Mouse (Mus musculus) forebrain, postnatal 0 days (tissue): Measurements from ENCODE around the gene Plekhd1. TPM values are rescaled to one million over a fixed set of nuclear protein-coding genes. Genes with fewer than 3 reads are reported as not detected.

ENCODE experiments used
- ATAC-seq: fragments of 200-750 bp; cut with Nextera tagmentation; 2 replicates; pipeline ENCODE4 v1.8.0; 2017; ENCODE audit warnings: mild to moderate bottlenecking, moderate library complexity
- DNase-seq: peaks from one replicate; pipeline ENCODE4 v3.0.0-alpha.2; 2015
- H3K27ac ChIP-seq: fragments of 300-500 bp; sonication (generic); 2 replicates; pipeline ENCODE4 v1.5.1; 2014; ENCODE audit warnings: low read depth, mild to moderate bottlenecking, antibody characterized with exemption, low read length, moderate library complexity, mixed read lengths
- H3K27me3 ChIP-seq: fragments of 300-500 bp; sonication (generic); 2 replicates; pipeline ENCODE4 v1.6.1; 2014; ENCODE audit warnings: mild to moderate bottlenecking, low read length, mixed read lengths; ENCODE audit not compliant: insufficient read depth
- H3K36me3 ChIP-seq: fragments of 300-500 bp; sonication (generic); 2 replicates; pipeline ENCODE4 v1.6.1; 2014; ENCODE audit warnings: mild to moderate bottlenecking, moderate library complexity; ENCODE audit not compliant: insufficient read depth
- H3K4me1 ChIP-seq: fragments of 300-500 bp; sonication (generic); 2 replicates; pipeline ENCODE4 v1.6.1; 2014; ENCODE audit warnings: antibody characterized with exemption; ENCODE audit not compliant: insufficient read depth
- H3K4me2 ChIP-seq: fragments of 300-500 bp; sonication (generic); 2 replicates; pipeline ENCODE4 v1.6.1; 2014; ENCODE audit warnings: low read depth, mild to moderate bottlenecking, moderate library complexity
- H3K4me3 ChIP-seq: fragments of 300-500 bp; sonication (generic); 2 replicates; pipeline ENCODE4 v1.5.1; 2014; ENCODE audit warnings: low read depth, low read length, mixed read lengths
- H3K9ac ChIP-seq: fragments of 300-500 bp; sonication (generic); 2 replicates; pipeline ENCODE4 v1.6.1; 2014; ENCODE audit warnings: mild to moderate bottlenecking
- H3K9me3 ChIP-seq: fragments of 300-500 bp; sonication (generic); 2 replicates; pipeline ENCODE4 v1.6.1; 2016; ENCODE audit warnings: low read length
- CTCF ChIP-seq: sonication (generic); IDR thresholded peaks from 2 replicates; pipeline ENCODE4 v1.5.1; 2016; ENCODE audit warnings: antibody characterized with exemption, control low read depth, low read depth
- WGBS: fragments of 180-500 bp; shearing (Covaris S2); extraction: QIAGEN DNeasy Blood & Tissue Kit; methylation state at CpG from one replicate; pipeline ENCODE4 v1.1.7; 2014; 5-methylcytosine and 5-hydroxymethylcytosine counted together
- polyA plus RNA-seq: library from polyadenylated mRNA; unstranded; fragments of >200 nt; fragmentation: Nextera tagmentation; extraction: Ambion mirVana; gene quantifications from 2 replicates; pipeline ENCODE4 v1.2.1, GENCODE M21; 2015
- total RNA-seq: library from RNA; depleted of rRNA; stranded (reverse); fragments of >200 nt; gene quantifications from 2 replicates; pipeline ENCODE4 v1.2.3, GENCODE M21; 2014

Plekhd1 gene
- total and polyA plus RNA-seq, 2 experiments from 2014 or later = 1.1 to 1.3 TPM

DNA sequence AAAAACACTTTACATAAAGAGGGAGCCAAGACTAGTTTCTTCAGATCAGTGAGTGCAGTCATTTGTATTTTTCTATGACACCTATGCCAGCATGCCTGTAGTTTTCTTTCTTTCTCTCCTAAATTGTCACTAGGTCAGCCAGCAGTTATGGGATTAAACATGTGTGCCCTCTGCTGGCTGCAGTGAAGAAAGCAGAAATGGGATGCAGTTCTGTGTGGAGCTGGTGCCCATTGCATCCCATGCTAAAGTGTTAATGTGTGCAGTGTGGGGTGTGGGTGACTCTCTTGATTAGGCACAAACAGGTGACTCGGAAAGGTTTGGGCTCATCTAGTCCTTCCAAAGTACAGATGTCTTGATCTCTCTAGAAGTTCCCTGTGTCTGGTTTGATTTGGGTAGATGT, 11.1 kb upstream of the Plekhd1 start:
- peak; percentile 82 for TF ChIP-seq CTCF
- Histone ChIP-seq H3K27ac (no peak overlapping the region), H3K4me3 (no peak overlapping the region), H3K36me3 (peaks cover 18% of the 10 kb centered on the region), H3K4me1 (no peaks in the 10 kb centered on the region), H3K27me3 (no peaks in the 10 kb centered on the region), H3K4me2 (no peak overlapping the region), H3K9me3 (no peaks in the 10 kb centered on the region), H3K9ac (no peak overlapping the region)
- DNase-seq (peak; percentile 57), ATAC-seq (peak; percentile 62)
- 81% methylated on average over 1 of the region's 1 CpGs for WGBS

DNA sequence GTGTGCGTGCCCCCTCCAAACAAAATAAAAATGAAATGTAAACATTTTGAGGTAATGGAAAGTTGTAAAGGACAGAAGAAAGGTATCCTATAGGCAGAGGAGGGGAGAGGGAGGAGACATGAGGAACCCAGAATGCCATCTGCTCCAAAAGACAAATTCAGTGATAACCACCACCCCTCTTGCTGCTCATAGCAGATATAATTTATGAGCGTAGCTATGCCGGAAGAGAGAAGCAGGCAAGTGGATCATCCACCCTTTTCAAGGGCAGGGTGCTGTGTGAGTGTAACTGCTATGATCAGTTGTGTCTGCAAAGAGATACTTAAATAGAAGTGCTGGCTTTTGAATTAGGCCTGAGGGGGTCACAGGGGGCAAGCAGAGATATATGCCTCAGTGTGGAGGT, 8.8 kb upstream of the Plekhd1 start:
- Histone ChIP-seq H3K36me3 (peaks cover 11% of the 10 kb centered on the region; the same call in 1 of the 2 replicates), H3K27me3 (no peaks in the 10 kb centered on the region)

DNA sequence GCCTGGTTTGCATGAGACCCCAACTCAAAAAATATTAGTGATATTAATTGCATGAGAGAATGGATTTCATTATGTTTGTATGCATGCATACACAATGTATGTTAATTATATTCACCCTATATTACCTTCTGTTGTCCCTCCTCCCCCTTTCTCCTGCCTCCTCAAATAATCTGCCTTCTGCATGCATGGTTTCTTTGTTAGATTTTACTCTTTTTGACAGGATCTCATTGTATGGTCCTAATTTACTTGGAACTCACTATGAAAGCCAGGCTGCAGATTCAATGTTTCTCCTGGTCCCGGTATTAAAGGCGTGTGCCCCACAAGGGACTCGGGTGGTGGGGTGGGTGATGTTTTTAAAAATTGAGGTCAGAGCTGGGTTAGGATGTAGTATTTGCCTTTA, 8.1 kb upstream of the Plekhd1 start:
- no peak for ATAC-seq
- Histone ChIP-seq H3K27me3 (no peaks in the 10 kb centered on the region), H3K4me1 (no peaks in the 10 kb centered on the region), H3K4me3 (no peak overlapping the region), H3K9ac (no peak overlapping the region), H3K4me2 (no peak overlapping the region), H3K36me3 (peaks cover 8% of the 10 kb centered on the region; the same call in 1 of the 2 replicates), H3K27ac (no peak overlapping the region), H3K9me3 (no peaks in the 10 kb centered on the region)
- no peak for DNase-seq
- no peak for TF ChIP-seq CTCF
- 55% methylated on average over 3 of the region's 3 CpGs for WGBS

More for the DNA sequence above, 8.8 kb upstream of the Plekhd1 start:
- WGBS = 94% methylated on average over 3 of the region's 3 CpGs
- ATAC-seq (no peak), DNase-seq (no peak)
- Histone ChIP-seq H3K27ac (no peak overlapping the region), H3K4me1 (no peaks in the 10 kb centered on the region), H3K9me3 (no peaks in the 10 kb centered on the region), H3K9ac (no peak overlapping the region), H3K4me2 (no peak overlapping the region), H3K4me3 (no peak overlapping the region)
- no peak for TF ChIP-seq CTCF

DNA sequence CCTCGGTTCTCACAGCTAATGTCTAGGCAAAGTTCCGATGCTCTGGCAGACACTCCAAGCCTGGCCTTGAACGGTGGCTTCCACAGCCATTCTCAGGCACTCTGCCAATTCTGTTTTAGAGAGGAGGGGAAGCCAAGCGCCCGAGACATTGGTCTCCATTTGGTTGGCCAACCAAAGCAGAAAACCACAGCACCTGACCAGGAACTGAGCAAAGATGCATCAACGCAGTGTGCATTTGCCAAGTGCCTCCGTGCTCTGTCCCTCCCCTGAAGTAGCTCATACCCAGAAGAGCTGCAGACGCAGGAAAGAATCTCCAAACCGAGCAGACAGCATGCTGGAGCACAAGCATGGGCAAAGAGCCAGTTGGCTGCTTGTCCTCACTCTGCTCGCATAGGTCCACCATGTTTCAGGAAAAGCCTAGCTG, 4.6 kb upstream of the Plekhd1 start:
- H3K36me3 ChIP-seq = no peaks in the 10 kb centered on the region
- no peaks in the 10 kb centered on the region; the same call in 1 of the 2 replicates for H3K4me1 ChIP-seq
- H3K4me3 ChIP-seq = no peak overlapping the region
- no peak overlapping the region for H3K27ac ChIP-seq
- 38% methylated on average over 10 of the region's 10 CpGs for WGBS
- DNase-seq = peak; percentile 84
- H3K9ac ChIP-seq = no peak overlapping the region
- peak overlapping the region; percentile 21; the same call in 1 of the 2 replicates for H3K4me2 ChIP-seq
- no peaks in the 10 kb centered on the region for H3K9me3 ChIP-seq
- peak; percentile 64 for ATAC-seq
- TF ChIP-seq CTCF = no peak
- peaks cover 12% of the 10 kb centered on the region for H3K27me3 ChIP-seq

DNA sequence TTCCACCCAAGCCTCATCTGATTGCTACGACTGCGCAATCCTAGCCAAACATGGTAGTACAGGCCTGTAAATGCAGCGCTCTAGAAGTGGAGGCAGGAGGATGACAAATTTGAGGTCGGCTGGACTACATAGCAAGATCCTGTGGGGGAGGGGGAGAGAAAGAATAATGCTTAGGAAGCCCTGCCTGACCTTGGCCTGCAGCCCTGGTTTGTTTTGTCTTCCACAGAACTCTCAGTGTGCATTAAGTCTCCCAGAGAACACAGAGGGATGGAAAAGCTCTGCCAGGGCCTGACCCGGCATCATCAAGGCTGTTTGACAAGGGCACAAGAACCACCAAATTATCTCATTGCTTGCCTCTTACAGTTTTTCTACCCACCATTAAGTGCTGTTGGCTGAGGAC, 2.7 kb upstream of the Plekhd1 start:
- 60% methylated on average over 5 of the region's 5 CpGs for WGBS
- TF ChIP-seq CTCF = no peak
- Histone ChIP-seq H3K9me3 (no peaks in the 10 kb centered on the region), H3K9ac (no peak overlapping the region), H3K27ac (no peak overlapping the region), H3K27me3 (peaks cover 28% of the 10 kb centered on the region), H3K4me3 (no peak overlapping the region), H3K4me2 (no peak overlapping the region), H3K4me1 (no peaks in the 10 kb centered on the region; the same call in 1 of the 2 replicates), H3K36me3 (no peaks in the 10 kb centered on the region)
- DNase-seq (no peak), ATAC-seq (no peak)

DNA sequence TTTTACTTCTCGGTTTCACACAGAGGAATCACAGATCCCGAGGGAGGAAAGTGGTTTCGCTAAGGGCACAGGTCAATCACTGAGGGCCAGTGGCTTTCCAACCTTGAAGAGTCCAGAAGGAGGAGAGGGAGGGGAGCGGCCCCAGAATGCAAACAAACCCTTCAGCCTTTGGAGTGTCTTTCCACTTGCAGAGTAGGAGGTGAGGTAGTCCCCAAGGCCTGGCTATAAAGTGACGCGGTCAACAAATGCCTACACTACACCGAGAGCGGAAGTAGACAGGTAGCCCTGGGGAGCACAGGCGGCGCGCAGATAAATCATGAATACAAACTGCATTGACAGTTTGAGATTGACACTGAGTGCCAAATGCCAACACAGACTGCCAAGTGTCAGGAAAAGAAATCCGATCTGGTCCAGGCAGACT, 710 bp upstream of the Plekhd1 start:
- H3K9ac ChIP-seq = no peak overlapping the region
- no peaks in the 10 kb centered on the region for H3K9me3 ChIP-seq
- peaks cover 28% of the 10 kb centered on the region for H3K27me3 ChIP-seq
- 16% methylated on average over 12 of the region's 12 CpGs for WGBS
- no peak overlapping the region for H3K4me3 ChIP-seq
- no peak overlapping the region for H3K4me2 ChIP-seq
- H3K36me3 ChIP-seq = no peaks in the 10 kb centered on the region
- ATAC-seq (no peak), DNase-seq (no peak)
- H3K4me1 ChIP-seq = no peaks in the 10 kb centered on the region; the same call in 1 of the 2 replicates
- TF ChIP-seq CTCF = no peak
- no peak overlapping the region for H3K27ac ChIP-seq

DNA sequence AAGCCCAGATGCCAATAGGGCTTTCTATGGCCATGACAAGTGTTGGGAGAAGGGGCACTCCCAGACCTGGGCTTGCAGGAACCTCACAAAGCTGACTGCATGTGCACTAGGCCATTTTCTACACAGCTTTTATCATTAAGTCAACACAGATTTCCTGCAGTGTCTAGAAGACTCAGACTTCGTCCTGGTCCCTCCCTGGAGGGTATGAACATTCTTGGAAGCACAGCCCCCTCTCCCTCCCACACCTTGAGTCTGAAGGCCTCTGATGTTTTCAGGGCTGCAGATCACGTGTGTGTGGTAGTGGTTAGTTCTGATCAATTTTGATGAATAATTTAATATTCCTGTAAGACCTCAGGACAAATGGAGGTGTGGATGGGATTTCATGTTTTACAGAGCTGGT, 1.3 kb downstream of the Plekhd1 start:
- no peak for TF ChIP-seq CTCF
- H3K36me3 ChIP-seq = no peaks in the 10 kb centered on the region
- WGBS = 59% methylated on average over 2 of the region's 2 CpGs
- H3K4me1 ChIP-seq = no peaks in the 10 kb centered on the region; the same call in 1 of the 2 replicates
- ATAC-seq = no peak
- H3K9ac ChIP-seq = no peak overlapping the region
- peaks cover 28% of the 10 kb centered on the region for H3K27me3 ChIP-seq
- H3K4me3 ChIP-seq = no peak overlapping the region
- H3K27ac ChIP-seq = no peak overlapping the region
- no peaks in the 10 kb centered on the region for H3K9me3 ChIP-seq
- DNase-seq = no peak
- H3K4me2 ChIP-seq = no peak overlapping the region
